Mouse (Mus musculus): ENCODE data around the gene Zdhhc20.
"Not testable (repeated sequence)": the region's sequence is repeated elsewhere in the genome, so short reads cannot be mapped to it uniquely, and the experiment has no call there.

Gene Zdhhc20

DNA sequence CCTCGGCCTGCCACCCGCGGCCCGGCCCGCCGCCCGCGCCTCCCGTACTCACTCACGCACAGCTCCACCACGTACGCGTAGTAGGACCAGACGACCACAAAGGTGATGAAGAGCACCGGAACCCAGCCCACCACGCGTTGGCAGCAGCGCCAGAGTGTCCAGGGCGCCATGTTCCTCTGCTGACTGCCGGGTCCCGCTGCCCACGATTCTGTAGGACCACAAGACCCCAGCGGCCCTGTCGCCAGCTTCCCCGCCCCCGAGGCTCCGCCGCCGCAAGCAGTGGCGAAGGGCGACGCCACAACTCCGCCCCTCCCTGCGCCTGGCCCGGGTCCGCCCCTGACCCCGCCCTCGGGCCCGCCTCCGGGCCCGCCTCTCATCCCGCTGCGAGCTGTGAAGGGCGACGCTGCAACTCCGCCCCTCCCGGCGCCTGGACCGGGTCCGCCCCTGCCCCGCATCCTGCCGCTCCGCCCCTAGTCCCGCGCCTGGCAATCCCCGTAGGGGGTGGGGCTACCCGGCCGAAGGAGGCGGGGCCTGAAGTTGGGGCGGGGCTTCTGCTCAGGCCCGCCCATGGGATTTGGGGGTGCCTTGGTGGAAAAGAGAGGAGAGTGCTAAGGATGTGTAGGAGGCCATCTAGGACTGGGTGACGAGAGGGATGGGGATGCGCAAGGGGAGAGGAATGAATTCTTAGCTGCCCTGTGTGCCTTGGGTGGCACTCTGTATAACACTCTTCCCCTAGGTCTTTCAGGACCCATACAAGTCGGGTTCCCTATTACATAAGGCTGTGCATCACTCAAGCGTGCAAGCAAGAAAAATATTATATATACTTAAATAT lies at the start of gene Zdhhc20:
Gene Zdhhc20, minus strand, starts transcription at position 266 of the 832 bp plus-strand sequence.
- peak; percentile 96 for DNase-seq

DNA sequence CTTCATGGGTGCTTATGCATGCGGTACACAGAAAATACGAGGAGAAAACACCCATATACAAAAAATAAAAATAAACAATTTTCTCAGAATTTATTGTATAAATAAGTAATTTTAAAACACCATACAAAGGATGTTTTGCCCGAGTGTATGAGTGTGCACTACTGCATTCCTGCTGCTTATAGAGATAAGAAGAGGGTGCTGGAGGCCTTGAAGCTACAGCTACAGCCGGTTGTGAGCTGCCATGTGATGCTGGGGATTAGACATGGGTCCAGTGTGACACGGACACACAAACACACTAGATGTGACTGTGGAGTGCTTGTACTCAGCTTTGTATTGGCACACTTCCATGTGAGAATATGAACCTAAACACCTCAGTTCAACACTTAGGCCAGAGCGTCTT lies 47.2 kb upstream of the Zdhhc20 start:
- DNase-seq = no peak

DNA sequence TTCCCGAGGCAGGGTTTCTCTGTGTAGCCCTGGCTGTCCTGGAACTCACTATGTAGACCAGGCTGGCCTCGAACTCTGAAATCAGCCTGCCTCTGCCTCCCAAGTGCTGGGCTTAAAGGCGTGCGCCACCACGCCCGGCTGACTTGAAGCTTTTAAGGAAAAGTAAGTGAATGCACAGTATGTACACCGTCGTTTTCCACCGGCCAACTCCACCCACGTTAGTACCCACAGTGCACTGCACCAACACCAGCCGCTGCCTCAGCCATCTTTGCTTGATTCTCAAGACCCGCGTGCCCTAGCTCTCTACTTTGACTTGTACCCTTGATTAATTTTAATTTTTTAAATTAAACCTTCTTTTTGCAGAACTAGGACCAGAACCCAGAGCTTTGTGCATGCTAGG lies 44.6 kb upstream of the Zdhhc20 start:
- DNase-seq = no peak

DNA sequence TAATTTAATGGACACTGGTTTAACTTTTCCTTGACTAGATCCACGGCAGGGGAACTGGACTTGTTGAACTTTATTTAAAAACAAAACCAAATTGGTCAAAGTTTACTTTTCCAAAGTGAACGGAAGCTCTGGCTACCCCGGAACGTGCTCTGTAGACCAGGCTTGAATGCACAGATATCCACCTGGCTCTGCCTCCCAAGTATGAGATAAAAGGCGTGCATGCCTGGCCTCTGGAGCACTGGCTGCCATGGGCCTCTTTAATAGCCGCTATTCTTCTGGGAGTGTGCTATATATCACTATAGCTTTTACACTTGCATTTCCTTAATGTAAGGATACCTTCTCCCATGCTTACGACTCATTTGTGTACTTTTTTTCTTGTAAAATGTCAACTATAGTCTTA lies 43.5 kb upstream of the Zdhhc20 start:
- no peak for DNase-seq

DNA sequence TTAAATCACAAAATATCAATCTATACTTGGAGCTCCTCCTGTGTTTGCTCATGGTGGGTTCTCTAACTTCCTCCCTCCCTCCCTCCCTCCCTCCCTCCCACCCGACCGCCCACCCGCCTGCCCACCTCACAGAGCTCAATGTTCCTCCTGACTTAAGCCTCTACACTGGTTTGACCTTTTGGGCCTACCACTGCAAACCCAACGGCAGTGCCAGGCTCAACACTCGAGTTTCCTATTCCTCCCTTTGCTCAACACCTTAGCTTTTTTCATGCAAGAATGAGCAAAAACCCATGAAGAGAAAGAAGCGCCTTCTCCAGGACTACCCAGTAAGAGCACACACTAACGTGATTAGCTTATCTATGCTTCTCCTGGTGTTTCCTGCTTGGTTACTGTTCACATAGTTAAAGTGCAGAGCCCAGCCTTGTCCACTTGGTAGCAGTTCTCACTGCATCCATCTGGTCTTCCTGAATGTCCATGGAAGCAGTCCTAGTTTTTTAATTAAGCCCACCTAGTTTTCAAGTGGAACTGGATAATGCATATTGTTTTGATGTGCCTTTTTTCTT lies 42.9 kb upstream of the Zdhhc20 start:
- DNase-seq = no peak

DNA sequence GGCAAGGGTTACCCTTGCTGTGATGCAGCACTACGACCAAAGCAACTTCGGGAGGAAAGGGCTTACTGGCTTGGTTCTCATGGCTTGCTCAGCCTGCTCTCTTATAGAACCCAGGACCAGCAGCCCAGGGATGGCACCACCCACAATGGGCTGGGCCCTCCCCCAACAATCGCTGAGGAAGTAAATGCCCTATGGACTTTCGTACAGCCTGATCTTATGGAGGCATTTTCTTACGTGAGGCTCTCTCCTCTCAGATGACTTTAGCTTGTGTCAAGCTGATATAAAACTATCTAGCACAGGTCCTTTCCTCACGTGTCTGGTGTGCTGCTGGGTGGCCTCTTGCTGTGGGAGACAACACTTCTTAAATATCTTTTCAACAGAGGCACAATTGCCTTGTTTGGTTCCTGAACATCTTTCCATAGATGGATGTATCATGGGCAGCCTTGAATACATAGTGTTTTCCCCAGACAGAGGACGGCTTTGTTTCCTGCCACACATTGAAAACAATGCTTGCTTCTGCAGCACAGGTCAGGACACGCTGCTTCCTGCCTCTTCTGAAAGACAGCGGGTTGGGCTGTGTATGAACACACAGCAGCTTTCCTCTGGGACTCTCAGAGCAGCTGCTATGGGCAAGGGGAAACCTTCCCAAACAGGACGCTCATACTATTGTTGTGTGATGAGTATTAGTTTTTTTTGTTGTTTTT lies 31.5 kb upstream of the Zdhhc20 start:
- no peak for DNase-seq

DNA sequence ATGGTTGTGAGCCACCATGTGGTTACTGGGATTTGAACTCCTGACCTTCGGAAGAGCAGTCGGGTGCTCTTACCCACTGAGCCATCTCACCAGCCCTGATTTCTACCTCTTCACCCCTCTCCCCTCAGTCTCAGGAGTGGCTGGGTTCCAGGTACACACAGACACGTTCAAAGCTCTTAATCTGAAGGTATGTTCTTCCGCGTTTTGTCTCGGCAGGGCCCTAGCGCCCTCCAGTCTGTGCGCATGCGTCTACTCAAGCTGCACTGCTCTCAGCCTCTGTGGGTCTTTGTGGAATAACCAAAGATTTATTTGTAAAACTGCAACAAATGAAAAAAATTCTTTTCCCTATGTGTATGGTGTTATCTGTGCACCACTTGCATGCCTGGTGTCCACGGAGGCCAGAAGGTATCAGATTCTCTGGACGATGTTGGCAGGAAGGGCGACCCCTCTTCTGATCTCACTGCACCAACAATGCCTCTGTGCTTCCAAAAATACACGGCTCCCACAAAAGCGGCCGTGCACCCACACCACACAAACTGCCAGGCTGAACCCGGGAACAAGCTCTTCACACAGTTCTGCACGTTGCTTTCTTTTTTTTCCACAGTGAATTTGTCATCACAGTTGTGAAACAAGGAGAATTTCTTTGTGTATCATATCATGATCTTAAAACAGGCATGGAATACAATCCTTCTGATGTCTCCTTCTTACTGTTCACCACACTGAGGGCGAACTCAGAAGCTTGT lies 30.7 kb upstream of the Zdhhc20 start:
- DNase-seq = no peak

DNA sequence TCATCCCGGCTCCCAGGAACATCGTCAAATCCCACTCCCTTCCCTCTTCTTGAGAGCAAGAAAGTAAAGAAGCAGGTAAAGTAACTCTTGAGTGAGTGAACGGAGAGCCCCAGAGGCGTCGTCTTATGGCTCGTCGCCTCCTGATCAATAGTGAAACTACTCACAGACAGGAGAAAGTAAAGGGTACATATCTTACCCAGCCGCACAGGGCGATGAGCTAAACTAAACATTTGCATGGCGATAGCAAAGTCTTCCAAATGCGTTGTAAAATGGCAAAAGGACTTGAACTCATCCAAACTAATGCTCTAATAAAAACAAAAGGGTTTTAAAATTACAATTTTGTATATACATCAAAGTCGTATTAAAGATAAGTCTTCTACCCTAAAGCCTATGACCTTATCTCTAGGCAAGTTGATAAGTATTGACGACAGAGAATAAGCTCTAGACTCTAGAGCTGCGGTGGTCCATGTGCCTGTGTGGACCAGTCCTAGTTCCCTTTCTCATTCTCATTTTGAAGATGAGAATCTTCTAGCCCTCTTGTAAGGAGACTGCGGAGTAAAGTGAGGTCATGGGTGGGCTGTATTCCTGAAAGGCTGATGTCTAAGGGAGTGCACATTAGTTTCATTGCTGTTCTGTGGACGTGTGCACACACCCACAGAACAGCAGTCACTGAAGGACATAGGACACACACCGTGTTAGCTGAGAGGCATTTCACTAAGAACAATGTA lies 29.2 kb upstream of the Zdhhc20 start:
- DNase-seq = no peak

DNA sequence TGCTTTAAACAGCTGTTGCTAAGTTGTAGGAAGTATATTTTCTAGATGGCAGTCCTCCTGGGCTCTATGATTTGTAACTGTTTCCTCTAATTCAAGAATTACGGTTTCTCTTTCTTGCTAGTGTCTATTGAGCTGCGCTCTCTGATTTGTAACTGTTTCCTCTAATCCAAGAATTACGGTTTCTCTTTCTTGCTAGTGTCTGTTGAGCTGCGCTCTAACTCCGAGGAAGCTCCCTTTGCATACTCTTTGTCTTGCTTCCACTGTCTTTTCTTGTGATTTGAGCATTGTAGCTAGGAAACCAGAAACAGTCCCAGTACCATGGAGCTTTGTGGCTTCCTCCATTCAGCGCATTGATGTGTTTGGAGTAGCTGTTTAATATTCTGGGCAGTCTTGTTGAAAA lies 25.3 kb upstream of the Zdhhc20 start:
- DNase-seq = no peak

DNA sequence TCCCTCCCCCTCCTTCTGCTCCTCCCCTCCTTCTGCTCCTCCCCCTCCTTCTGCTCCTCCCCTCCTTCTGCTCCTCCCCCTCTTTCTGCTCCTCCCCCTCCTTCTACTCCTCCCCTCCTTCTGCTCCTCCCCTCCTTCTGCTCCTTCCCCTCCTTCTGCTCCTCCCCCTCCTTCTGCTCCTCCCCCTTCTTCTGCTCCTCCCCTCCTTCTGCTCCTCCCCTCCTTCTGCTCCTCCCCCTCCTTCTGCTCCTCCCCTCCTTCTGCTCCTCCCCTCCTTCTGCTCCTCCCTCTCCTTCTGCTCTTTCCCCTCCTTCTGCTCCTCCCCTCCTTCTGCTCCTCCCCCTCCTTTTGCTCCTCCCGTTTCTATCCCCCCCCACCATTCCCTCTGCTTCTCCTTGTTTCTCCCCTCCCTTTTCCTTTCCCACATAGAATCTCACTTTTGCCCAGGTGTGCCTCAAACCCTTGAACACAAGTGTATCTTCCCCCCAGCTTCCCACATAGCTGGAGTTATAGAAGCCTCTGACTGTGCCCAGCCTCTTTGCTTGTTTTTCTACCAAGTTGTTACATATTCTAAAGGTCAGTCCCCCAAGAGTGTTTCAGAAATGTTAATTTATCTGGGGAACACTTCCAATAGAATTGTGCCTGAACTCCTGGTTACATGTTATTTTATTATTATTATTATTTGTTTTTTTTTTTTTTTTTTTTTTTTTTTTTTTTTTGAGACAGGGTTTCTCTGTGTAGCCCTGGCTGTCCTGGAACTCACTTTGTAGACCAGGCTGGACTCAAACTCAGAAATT lies 22.3 kb upstream of the Zdhhc20 start:
- DNase-seq = not testable (repeated sequence)

DNA sequence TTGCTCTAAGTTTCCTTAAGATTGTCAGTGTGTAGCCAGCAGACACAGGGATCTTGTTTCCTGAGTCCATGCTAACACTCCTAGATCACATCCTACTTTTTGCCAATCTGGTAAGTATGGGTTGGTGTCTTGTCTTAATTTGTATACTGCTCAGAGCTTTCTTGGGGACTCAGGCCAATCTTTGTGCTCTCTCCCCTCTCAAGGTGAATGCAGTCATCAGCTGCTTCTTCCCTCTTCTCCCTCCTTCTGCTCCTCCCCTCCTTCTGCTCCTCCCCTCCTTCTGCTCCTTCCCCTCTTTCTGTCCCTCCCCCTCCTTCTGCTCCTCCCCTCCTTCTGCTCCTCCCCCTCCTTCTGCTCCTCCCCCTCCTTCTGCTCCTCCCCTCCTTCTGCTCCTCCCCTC lies 21.7 kb upstream of the Zdhhc20 start:
- not testable (repeated sequence) for DNase-seq

DNA sequence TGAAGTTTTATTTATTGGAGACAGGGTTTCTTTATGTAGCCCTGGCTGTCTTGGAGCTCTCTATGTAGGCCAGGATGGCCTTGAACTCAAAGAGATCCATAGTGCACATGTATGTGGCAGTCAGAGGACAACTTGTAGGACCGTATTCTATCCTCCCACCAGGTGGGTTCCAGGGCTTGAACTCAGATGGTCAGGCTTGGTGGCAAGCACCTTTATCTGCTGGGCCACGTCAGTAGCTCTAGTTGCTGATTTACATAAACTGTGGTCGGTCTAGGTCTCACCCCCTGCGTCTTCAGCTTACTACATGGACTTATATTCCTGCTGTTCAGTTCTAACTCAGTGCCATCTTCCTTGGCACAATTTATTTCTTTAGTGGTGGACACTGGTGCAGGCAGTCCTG lies 21.2 kb upstream of the Zdhhc20 start:
- DNase-seq = no peak

DNA sequence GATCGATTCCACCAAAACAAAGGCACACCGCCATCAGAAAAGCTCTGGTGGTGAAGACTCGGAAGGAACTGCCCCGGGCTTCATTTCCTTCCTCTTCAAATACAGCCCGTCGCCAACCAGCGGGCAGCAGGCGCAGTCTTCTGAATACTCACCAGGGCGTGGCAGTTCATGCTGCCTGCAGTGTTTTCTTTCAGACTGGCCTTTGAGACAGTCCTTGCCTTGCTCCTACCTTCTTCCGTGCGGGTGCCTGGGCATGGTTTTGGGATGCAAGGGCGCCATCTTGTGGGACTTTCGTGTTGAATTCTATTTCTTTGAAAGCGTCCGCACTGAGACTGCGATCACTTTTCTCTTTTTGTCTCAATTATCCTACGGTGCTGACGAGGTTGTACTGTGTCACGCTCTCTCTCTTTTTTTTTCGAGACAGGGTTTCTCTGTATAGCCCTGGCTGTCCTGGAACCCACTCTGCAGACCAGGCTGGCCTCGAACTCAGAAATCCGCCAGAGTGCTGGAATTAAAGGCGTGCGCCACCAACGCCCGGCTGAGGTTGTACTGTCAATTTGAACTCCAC lies 20.5 kb upstream of the Zdhhc20 start:
- peak; percentile 75 for DNase-seq

DNA sequence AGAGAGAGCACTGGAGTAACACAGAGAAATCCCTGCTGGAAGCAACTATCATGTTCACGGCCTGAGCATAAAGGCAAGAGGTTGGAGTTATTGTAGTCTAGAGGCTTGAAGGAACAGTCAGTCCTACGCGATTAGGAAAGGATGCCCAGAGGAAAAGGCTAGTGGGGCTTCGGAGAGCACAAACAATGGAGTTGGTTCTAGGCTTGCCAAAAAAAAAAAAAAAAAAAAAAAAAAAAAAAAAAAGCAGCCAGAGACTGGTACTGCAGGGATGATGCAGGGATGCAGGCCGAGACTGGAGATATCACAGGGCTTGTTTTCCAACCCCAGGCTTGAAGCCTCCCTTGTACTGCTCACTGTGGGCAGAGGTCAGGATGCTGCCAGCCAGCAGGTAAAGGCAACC lies 19.2 kb upstream of the Zdhhc20 start:
- no peak for DNase-seq

DNA sequence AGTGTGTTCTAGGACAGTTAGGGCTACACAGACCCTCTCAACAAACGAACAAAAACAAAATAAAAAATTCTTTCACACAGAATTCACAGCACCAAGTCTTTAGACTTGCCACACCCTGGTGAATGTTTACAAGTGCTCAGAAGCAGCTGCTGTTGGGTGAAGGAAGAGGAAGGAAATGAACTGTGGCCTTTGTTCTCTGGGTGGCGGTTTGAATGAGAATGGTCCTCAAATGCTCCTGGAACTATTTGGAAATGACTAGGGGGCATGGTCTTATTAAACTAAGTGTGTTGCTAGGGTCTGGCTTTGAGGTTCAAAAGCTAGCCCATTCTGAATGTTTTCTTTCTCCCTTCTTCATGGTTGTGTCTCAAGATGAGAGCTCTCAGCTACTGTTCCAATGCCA lies 18.4 kb upstream of the Zdhhc20 start:
- no peak for DNase-seq

DNA sequence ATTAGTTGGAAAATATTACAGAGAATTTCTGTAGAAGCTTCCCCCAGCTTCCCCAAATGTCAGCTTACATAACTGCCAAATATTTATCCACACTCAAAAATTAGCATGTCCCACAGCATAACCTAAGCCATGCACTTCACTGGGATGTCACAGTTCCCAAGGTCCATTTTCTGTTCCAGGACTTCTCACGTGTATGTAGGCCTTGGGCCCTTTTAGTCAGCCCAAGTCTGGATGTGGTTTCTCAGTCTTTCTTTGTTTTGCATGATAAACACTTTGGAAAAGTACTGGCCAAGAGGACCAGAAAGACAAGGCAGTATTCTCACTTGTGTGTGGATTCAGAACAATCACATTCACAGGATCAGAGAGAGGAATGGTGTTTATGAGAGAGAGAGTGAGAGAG lies 11.9 kb upstream of the Zdhhc20 start:
- DNase-seq = no peak

DNA sequence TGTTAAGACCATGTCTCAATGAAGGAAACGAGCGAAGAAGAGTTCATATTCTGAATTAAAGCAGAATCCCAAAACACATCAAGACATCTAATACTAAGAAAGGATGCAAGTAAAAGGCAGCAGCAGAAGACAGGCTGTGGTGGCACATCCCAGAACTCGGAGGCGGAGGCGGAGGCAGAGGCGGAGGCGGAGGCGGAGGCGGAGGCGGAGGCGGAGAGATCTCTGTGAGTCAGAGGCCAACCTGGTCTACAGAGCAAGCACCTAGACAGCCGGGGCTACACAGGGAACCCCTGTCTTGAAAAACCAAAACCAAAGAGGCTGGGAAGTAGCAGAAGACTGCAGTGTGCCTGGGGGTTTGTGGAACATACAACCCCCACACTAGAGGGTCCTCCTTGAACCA lies 6.8 kb upstream of the Zdhhc20 start:
- no peak for DNase-seq

DNA sequence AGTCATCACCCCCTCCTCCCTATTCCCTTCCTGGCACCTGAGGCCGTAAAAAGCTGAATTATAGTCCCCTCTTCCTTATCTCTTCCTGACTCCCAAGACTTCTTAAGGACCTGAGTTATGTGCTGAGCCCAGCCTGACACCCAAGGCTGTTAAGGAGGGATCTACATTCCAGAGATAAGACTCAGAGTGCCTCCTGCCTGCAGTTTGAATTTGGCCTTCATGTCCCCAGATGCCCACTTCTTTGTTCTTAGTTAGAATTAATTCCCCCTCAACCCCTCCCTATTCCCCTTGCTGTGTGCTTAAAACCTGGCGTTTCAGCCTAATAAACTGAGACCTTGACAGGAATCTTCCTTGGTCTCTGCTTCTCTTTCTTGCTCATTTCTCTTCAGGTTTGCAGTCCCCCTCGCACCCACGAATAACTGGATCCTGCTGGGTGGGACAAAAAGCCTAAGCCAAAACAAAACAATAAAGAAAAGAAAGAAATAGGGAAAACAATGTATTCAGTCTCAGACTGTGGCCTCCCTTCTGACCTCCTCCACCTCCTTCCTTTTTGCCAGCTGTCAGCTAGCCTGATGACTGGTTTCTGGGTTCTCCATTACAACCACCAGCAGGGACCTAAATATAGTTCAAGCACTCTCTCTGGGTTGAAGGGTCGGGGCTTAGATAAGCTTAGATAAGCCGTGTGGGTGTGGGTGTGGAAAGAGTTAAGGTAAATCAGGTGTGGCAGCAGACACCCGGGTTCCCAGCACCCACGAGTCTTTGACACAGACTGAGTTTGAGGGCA lies 6.2 kb upstream of the Zdhhc20 start:
- DNase-seq = not testable (repeated sequence)

DNA sequence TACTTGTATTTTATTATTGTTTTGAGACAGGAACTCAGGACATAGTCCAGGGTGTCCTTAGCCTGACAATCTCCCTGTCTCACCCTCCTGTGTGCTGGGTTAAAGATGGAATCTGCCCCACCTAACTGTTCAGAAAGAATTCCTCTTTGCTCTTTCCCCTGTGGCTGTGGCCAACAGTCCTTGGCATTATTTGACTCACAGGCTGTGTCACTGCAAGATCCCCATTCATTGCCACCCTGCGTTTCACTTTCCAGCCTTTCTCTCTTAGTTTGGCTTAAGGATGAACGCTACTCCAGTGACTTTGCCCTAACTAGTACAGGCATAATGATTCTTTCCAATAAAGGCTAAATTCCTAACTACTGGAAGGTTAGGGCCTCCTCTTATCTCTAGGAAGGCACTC lies 4.3 kb upstream of the Zdhhc20 start:
- no peak for DNase-seq

DNA sequence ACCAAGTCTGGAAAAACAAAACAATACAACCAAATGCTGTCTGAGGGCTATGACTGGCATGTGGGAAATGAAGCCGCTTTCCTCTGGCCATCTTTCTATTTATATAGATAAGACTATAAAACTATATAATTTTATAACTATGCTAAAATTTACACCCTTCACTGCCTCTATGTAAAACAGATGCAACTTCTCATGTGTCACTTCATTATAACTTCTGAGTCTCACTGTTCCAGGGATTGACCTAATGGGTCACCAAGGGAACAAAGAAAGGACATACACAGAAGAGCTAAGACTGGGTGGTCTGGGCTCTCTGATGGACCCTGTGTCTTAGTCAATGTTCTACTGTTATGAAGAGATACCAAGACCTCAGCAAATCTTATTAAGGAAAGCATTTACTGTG lies 2.9 kb upstream of the Zdhhc20 start:
- DNase-seq = no peak

DNA sequence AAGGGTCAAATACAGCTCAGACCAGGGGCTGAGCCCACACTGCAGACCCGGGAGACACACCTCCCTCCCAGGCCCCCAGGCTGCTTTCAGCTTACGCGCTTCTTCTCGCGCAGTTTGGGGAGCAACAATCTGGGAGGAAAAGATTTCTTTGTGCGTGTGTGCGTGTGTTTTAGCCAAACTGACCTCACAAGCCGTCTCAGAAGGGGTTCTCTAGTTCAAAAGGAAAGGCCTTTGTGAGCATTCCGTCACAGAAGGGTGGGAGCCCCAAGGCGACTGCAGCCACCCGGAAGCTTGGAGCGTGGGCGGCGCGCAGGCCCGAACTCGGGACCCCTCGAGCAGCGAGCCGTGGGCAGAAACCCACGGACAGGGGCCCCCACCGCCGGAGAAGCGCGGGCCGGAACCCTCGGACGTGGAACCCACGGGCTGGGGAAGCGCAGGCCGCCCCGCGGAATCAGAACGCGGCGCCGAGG lies 500 bp downstream of the Zdhhc20 start:
- no peak for DNase-seq
